Mouse (Mus musculus) kidney, adult 18-20 months (tissue): ENCODE measurements around the gene Padi1.

Experiments
- DNase-seq: peaks from one replicate; pipeline ENCODE4 v3.0.0; 2021

The Padi1 gene

GRCm38 (mm10) chr4:140814241-140815225 lies 31.0 kb downstream of the Padi1 start:
- peak; percentile 54 for DNase-seq

DNA sequence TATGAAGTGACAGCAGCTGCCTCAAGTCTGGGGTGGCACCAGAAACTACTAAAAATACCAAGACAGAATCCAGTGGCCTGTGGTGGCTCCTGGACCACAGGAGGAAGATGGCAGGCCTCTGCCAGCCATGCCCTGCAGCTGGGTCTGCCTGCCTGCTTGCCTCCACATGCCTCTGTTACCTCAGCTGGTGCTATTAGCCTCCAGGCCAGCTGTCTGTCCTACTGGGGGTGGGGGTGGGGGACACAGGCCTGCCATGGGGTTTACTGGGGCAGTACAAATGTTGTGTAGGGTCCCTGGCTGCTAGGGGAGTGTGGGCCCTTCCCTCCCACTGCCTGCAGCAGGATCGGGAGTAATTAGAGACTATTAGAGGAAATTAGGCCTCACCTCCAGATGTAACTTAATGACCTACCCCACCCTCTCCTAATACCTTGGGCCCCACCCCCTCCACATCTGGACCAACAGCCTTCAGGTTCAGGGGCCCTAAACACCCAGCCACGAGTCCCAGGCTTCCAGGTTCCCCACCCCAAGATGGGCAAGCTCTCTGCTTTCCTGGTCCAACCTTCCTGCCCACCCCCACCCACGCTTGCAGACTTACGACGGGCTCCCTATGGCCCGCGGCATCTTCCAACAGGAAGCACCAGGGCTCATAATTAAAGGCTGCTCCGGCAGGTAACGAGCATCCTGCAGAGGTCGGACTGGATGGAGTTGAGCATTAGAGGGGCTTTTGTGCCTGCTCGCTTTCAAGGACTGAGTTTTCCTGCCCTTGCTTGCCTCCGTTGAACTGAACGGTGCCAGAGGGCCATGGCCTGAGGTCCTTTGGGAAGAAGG lies 32.0 kb downstream of the Padi1 start:
- peak; percentile 4 for DNase-seq

DNA sequence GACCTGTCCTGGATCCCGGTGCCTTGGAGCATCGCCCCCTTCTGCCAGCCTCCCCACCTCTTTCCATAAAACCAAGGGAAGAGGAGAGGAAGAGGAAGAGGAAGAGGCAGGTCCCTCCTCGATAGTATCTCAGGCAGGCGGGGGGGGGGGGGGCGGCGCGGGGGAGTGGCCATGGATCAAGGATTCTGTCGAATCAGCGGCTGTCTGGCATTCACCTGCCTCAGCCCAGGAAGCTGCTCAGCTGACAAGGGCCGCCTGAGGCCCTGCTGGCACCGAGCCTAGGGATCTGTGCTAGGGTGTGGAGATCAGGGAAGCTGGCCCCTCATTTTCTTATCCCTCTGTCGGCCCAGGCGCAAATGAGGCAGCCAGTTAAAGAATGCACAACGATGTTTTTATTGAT lies 33.0 kb downstream of the Padi1 start:
- peak; percentile 16 for DNase-seq

- DNase-seq, result no peak
Observed at GRCm38 (mm10) chr4:140812191-140812590, 33.4 kb downstream of the Padi1 start.

- no peak for DNase-seq
Observed at GRCm38 (mm10) chr4:140810458-140811260, 34.9 kb downstream of the Padi1 start, which contains the start of gene Padi3. Gene Padi3, minus strand, starts transcription at chr4:140810648.

DNA sequence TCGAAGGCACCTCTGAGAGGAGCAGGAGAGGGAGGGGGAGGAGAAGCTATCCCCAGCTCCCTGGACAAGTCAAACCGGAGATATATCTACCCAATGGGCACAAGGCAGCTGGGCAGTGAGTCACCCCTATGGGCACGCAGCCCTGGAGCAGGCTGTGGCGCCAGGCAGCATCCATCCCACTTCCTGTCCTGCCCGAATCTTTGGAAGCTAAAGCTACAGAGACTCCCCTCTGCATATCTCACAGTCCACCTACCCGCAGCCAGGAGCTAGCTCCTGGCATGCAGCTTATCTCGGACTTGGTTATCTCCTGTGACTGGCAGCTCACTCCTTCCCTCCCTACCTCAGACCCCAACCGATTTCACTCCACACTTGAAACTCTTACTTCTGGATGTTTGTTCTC lies 36.5 kb downstream of the Padi1 start:
- DNase-seq, result no peak

DNA sequence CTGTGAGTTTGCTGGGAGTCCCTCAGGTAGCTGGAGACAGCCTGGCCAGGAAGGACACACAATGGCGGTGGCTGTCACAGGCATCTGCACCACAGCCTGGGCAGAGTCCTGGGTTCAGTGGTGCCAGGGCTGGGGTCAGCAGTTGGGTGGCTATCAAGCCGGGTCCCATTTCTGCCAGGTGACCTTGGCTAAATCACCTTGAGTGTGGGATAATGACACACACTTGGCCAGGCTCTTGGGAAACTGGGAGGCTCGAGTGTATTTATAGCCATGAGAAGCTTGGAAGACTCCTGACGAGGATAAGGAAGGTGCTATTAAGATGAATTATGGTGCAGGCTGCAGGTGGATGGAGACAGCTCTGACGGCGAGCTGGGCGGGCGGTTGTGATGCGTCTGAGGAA lies 41.0 kb downstream of the Padi1 start:
- no peak for DNase-seq

DNA sequence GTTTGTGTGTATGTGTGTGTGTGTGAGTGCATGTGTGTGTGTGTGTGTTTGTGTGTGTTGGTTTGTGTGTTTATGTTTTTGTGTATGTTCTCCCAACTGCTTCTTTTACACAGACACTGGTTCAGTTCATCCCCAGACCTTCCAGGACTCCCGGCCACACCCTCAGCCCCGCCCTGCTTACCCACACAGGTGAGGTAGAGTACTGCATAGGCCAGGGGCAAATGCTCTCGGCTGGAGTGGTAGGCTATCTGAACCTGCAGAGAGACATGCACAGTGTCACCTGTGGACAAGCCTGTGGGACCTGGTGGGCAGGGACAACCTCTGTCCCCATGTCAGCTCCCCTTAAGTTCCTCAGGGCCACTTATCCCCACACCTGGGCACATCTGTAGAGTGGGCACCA lies 44.2 kb downstream of the Padi1 start:
- DNase-seq, result no peak

DNA sequence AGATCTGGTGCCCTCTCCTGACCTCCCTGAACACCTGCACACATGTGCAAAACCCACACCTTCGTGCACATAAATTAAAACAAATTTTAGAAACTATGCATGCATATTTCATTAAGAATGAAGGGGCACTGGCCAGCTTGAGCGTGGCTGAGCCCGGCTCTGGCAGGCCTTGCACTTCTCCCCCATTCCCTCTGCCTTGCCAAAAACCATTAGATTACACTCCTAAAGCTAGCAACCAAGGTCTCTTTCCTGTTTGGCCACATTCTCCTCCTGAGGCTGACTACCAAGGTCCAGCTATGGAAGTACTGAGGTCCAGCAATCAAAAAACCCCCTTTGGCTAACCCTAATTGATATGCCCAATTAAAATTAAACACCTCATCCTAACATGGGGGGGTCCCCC lies 48.8 kb downstream of the Padi1 start:
- no peak for DNase-seq

GRCm38 (mm10) chr4:140794678-140795077 lies 50.9 kb downstream of the Padi1 start:
- no peak for DNase-seq

DNA sequence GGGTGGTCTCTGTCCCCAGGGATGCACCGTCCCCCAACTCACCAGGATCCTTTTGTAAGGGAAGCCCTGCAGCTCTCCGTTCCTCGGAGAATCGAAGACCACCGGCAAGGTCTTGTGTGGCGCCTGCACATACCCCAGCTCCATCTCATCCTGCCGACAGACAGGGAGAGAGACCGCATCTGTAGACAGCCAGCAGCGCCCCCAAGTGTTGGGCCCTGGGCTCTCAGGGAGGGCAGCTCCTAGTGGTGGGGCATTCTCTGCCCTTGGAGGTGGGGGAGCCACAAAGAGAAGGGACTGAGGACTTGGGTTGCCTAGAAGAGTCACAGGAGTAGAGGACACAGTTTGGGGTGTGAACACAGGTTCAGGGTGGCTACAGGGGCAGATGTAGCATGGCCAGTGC lies 51.8 kb downstream of the Padi1 start:
- no peak for DNase-seq

DNA sequence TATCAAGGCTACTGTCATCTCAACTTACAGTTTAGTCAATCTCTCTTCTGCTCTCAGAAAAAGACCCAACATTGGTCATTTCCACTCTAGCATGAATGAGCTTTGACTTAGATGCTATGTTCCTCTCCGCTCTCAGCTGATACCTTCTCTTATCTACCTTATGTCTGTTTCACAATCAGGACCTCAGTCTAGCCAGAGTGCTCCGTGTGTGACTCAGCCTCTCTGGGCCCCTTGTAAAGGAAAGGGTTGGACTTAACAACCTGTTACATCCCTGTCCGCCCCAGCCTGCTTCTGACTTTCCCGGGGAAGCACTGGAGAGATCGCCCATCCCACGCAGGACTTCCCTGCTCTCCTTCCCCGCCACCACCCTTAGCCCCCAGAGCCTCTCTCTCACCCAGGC lies 53.0 kb downstream of the Padi1 start:
- DNase-seq, result no peak

DNA sequence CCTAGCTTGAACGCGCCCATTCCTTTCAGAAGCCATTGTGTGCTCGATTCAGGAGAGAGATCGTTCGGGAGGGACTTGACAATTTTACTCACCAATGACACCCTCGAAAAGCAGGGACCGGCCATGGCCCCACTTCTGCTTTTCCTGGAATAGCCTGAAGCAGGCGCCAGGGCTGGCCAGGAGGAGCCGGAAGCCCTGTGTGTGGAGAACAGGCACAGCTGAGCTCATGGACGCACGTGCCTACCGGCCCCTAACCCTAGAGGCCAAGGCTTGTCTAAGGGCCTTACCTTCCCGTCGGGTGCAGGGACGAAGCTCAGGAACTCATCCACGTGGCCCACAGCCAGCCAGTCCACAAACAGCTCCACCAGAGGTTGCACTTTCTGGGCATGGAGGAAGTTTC lies 54.5 kb downstream of the Padi1 start:
- DNase-seq, result no peak

DNA sequence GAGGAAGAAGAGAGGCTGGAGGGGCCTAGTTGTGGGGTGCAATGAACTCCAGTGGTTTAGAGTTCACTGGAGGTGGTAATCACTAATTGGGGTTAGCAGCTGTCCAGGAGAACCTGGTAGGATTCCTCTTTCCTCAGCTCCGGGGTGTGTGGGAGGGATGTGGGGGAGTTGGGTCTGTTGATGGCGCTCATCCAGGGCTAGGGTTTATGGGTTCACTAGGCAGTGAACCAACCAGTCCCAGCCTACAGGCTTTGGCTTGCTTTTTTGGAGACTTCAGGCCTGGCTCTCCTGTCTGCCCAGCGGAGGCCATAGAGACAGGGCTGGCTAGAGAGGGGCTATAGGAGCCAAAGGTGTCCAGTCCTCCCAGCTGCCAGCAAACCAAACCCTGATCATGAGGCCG lies 55.6 kb downstream of the Padi1 start:
- DNase-seq, result no peak

GRCm38 (mm10) chr4:140788983-140789382 lies 56.6 kb downstream of the Padi1 start:
- DNase-seq, result peak; percentile 77

DNA sequence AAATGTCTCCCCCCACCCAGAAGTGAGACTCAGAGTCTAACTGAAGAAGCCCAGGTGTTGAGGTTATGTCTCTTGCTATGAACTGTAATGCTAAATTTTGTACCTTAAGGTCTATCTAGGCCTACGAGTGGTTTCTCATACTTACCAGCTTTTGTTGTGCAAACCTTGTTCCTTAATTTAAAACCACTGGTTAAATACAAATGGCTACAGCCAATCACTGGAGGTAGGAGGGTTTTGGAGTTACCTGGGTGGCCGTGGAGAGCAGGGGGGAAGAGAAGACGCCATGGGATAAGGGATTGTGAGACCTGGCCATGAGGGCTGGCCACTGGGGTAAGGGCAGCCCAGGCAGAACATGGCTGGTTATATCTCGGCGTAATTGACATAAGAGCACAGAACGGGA lies 57.3 kb downstream of the Padi1 start:
- no peak for DNase-seq

- no peak for DNase-seq
Observed at GRCm38 (mm10) chr4:140787414-140787813, 58.2 kb downstream of the Padi1 start.

GRCm38 (mm10) chr4:140785217-140785616 lies 60.4 kb downstream of the Padi1 start:
- DNase-seq, result no peak

- no peak for DNase-seq
Observed at GRCm38 (mm10) chr4:140784292-140784945, 61.2 kb downstream of the Padi1 start.

GRCm38 (mm10) chr4:140782821-140783220 lies 62.8 kb downstream of the Padi1 start:
- DNase-seq, result no peak

- no peak for DNase-seq
Observed at GRCm38 (mm10) chr4:140780507-140780906, 65.1 kb downstream of the Padi1 start.

DNA sequence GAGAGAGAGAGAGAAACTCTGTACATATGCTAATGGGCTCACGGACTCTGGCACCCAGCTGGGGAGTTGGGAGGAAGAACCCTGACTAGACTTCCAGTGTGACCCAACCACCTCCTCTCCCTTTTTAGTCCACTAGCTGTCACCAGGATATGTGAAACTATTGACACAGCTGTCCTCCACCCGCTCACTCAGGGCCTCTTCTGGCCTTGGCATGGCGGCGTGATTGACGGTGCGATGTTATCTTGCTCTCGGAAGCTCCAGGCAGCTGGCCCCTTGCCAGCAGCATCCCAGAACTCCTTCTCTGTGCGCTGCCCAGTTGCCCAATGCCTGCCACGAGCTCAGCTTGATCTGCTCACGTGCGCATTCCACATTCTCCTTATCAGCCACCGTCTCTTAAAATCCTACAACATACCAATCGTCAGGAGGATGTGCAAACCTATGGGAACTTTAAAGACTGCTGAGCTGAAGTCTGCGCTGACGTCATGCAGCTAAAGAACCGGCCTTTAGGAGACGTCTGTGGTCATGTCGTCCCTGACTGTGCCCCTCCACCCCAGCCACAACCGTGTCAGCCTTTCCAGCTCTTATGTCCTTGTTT lies 65.7 kb downstream of the Padi1 start:
- no peak for DNase-seq
